Mouse (Mus musculus) bone marrow macrophage, adult 2 months (primary cell): ENCODE results near the gene Btbd7. TPM values are rescaled to one million over a fixed set of nuclear protein-coding genes. Genes with fewer than 3 reads are reported as not detected.

ENCODE experiments used
- H3K27ac ChIP-seq: 2 replicates; pipeline ENCODE4 v1.5.1; 2012; ENCODE audit warnings: low read depth, low read length; ENCODE audit not compliant: insufficient read depth
- H3K4me1 ChIP-seq: 2 replicates; pipeline ENCODE4 v1.6.1; 2012; ENCODE audit warnings: low read length; ENCODE audit not compliant: control insufficient read depth, insufficient read depth
- H3K4me3 ChIP-seq: 2 replicates; pipeline ENCODE4 v1.5.1; 2012; ENCODE audit warnings: mild to moderate bottlenecking, low read length, moderate library complexity; ENCODE audit not compliant: insufficient read depth
- CTCF ChIP-seq: IDR thresholded peaks from 2 replicates; pipeline ENCODE4 v1.5.1; 2012; ENCODE audit warnings: low read depth, mild to moderate bottlenecking, low read length, moderate library complexity
- POLR2A ChIP-seq: IDR thresholded peaks from 2 replicates; pipeline ENCODE4 v1.6.1; 2012; ENCODE audit warnings: mild to moderate bottlenecking, low read depth, low read length, borderline replicate concordance
- polyA plus RNA-seq: library from polyadenylated mRNA; stranded (reverse); fragments of >200 nt; gene quantifications from 2 replicates; pipeline ENCODE4 v1.2.4, GENCODE M21; 2012; ENCODE audit not compliant: missing spikeins, insufficient read depth, insufficient read length

Gene Btbd7
- polyA plus RNA-seq, 1 experiment, result 14.9 TPM

DNA sequence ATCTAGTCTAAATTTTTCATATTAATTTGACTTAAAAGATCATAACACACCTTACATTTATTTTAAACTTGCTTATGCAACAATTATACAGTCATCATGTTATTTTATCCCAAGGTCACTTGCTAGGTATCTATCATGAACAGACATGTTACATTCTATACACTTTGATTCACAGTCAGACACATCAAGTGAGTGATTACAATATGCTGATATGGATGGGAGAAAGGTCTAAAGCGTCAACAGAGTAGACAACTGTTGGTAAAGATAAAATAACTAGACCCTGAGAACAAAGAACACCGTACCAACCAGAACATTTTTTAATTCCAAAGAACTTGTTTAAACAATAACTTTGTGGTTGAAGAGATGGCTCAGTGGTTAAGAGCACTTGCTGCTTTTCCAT lies 8.5 kb downstream of the Btbd7 start:
- TF ChIP-seq POLR2A, result no peak
- no peak for TF ChIP-seq CTCF
- Histone ChIP-seq H3K4me1 (no peaks in the 10 kb centered on the region), H3K27ac (no peak overlapping the region), H3K4me3 (no peak overlapping the region)

- no peak overlapping the region for H3K27ac ChIP-seq
- H3K4me3 ChIP-seq, result no peak overlapping the region
- TF ChIP-seq CTCF (no peak), POLR2A (no peak)
- H3K4me1 ChIP-seq, result no peaks in the 10 kb centered on the region
Observed at GRCm38 (mm10) chr12:102860806-102861205, 17.5 kb downstream of the Btbd7 start.

- H3K4me3 ChIP-seq, result no peak overlapping the region
- TF ChIP-seq POLR2A (no peak), CTCF (no peak)
- H3K4me1 ChIP-seq, result peaks cover 4% of the 10 kb centered on the region
- H3K27ac ChIP-seq, result no peak overlapping the region
Observed at GRCm38 (mm10) chr12:102838271-102838670, 40.0 kb downstream of the Btbd7 start.

GRCm38 (mm10) chr12:102832746-102833300 lies 45.4 kb downstream of the Btbd7 start:
- H3K4me3 ChIP-seq, result no peak overlapping the region
- no peak overlapping the region for H3K27ac ChIP-seq
- TF ChIP-seq POLR2A (no peak), CTCF (no peak)
- peaks cover 4% of the 10 kb centered on the region for H3K4me1 ChIP-seq

GRCm38 (mm10) chr12:102831888-102832287 lies 46.4 kb downstream of the Btbd7 start:
- Histone ChIP-seq H3K4me3 (no peak overlapping the region), H3K27ac (no peak overlapping the region), H3K4me1 (peaks cover 6% of the 10 kb centered on the region)
- TF ChIP-seq CTCF, result no peak
- no peak for TF ChIP-seq POLR2A

GRCm38 (mm10) chr12:102827119-102827518 lies 51.2 kb downstream of the Btbd7 start:
- Histone ChIP-seq H3K4me3 (no peak overlapping the region), H3K4me1 (peaks cover 2% of the 10 kb centered on the region; the same call in 1 of the 2 replicates), H3K27ac (no peak overlapping the region)
- TF ChIP-seq CTCF (no peak), POLR2A (no peak)

DNA sequence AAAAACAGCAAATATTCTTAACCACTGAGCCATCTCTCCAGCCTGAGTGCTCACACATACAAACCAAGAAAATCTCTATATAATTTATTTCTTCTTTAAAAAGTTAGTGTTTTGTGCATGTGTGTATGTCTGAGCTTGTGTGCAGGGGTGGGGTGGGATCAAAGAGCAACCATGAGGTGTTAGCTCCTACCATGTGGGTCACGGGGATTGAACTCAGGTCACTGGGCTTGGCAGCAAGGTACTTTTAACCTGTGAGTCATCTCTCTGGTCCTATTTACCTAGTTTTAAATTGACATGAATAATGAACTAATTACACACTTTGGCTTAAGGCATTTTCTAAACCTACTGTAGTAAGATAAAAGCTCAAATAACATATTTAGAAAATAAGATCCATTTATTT lies 51.9 kb downstream of the Btbd7 start:
- Histone ChIP-seq H3K4me3 (no peak overlapping the region), H3K27ac (no peak overlapping the region), H3K4me1 (peaks cover 2% of the 10 kb centered on the region; the same call in 1 of the 2 replicates)
- TF ChIP-seq CTCF (no peak), POLR2A (no peak)

DNA sequence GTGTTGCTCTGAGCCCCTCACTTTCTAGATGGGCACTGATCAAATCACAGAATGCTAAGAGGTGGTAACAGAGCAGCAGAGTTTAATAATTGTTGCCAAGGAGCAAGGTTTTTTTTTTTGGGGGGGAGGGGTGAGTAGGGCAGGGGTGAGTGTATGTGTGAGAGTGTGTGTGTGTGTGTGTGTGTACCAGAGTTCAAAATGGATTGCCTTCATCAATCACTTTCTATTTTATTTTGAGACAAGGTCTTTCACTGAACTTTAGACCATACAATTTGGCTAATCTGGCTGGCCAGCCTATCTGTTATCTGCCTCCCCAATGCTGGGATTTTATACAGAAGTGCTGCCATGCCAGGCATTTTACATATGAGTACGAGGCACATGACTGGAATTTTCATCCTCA lies 63.4 kb downstream of the Btbd7 start:
- TF ChIP-seq POLR2A (no peak), CTCF (no peak)
- Histone ChIP-seq H3K4me1 (peaks cover 3% of the 10 kb centered on the region; the same call in 1 of the 2 replicates), H3K27ac (no peak overlapping the region), H3K4me3 (no peak overlapping the region)

- Histone ChIP-seq H3K4me1 (peaks cover 3% of the 10 kb centered on the region; the same call in 1 of the 2 replicates), H3K27ac (no peak overlapping the region), H3K4me3 (no peak overlapping the region)
- no peak for TF ChIP-seq POLR2A
- TF ChIP-seq CTCF, result no peak
Observed at GRCm38 (mm10) chr12:102799528-102799927, 78.7 kb downstream of the Btbd7 start.

DNA sequence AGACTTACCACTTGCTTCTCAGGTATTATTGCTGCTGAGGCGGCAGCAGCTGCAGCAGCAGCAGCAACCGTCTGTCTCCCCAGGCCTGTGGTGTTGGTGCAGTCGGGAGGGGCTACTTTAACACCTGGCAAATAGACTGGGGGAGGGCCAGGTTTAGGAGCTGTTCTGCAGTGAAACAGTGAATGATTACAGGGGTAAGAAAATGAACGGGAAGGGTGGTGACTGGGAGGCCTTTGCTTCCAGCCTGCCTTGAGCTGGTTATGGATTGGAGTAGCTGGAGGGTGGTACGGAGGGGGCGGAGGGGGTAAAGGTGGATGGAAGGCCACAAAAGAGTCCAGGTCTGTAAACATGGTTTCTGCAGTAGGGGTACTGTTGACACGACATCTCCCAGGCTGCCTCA lies 90.3 kb downstream of the Btbd7 start:
- peaks cover 4% of the 10 kb centered on the region; the same call in 1 of the 2 replicates for H3K4me1 ChIP-seq
- no peak overlapping the region for H3K27ac ChIP-seq
- H3K4me3 ChIP-seq, result no peak overlapping the region
- TF ChIP-seq POLR2A (no peak), CTCF (no peak)
